Mouse (Mus musculus) lung, adult 2 months (tissue): ENCODE results near the gene Tcf23. TPM values are rescaled to one million over a fixed set of nuclear protein-coding genes. Genes with fewer than 3 reads are reported as not detected.

Experiments used
- DNase-seq: peaks from one replicate; pipeline ENCODE4 v3.0.0; 2022
- H3K4me1 ChIP-seq: fragments of 200-500 bp; 2 replicates; pipeline ENCODE4 v1.6.1; 2011; ENCODE audit warnings: low read length; ENCODE audit not compliant: control insufficient read depth, insufficient read depth
- H3K4me3 ChIP-seq: fragments of 200-500 bp; replicated peaks from 2 replicates; pipeline ENCODE3; 2011; ENCODE audit warnings: low read depth, mild to moderate bottlenecking, control low read depth, low read length; ENCODE audit errors: extremely low read depth
- CTCF ChIP-seq: fragments of 200-500 bp; IDR thresholded peaks from 2 replicates; pipeline ENCODE4 v1.5.1; 2011; ENCODE audit warnings: mild to moderate bottlenecking, low read length, control low read depth; ENCODE audit not compliant: insufficient read depth
- POLR2A ChIP-seq: fragments of 200-500 bp; IDR thresholded peaks from 2 replicates; pipeline ENCODE4 v1.6.1; 2011; ENCODE audit warnings: low read depth, mild to moderate bottlenecking, control low read depth, low read length, borderline replicate concordance; ENCODE audit errors: extremely low read depth
- WGBS: fragments of 180-500 bp; shearing (Covaris S2); methylation state at CpG from one replicate; pipeline ENCODE4 v1.1.7; 2018; 5-methylcytosine and 5-hydroxymethylcytosine counted together
- polyA plus RNA-seq: library from polyadenylated mRNA; depleted of rRNA; stranded (reverse); fragments of >200 nt; gene quantifications from 2 replicates; pipeline ENCODE4 v1.2.3, GENCODE M21; 2012; rRNA removed

Gene Tcf23
- 0.95 and 1.2 TPM in 2 replicates for polyA plus RNA-seq

DNA sequence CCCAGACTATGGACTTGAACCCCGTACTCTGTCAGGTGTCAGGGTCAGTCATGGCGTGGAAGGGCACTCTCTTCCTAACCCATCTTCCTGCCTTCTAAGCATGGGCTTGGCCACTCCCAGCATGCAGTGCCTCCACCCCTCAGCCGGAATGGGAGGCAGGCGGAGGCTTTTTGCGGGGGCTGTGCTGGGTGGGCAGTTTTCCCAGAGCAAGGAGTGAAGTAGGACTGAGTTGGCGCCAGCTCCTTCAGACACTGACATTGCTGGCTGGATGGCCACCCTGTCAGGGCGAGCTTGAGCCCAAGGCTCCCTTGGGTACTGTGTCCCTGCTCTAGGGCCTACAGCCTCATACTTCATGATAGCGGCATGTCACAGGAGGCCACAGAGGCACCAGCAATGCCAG, at the start of gene Tcf23:
Gene Tcf23, plus strand, starts transcription at position 247 of the 400 bp plus-strand sequence.
- Histone ChIP-seq H3K4me3 (no peak within 1 kb of the TSS), H3K4me1 (peaks cover 5% of the 10 kb centered on the region)
- 48% methylated on average over 8 of the region's 8 CpGs for WGBS
- no peak for TF ChIP-seq POLR2A
- no peak for TF ChIP-seq CTCF
- DNase-seq = no peak

- DNase-seq = no peak
- Histone ChIP-seq H3K4me1 (peaks cover 24% of the 10 kb centered on the region), H3K4me3 (no peak overlapping the region)
- TF ChIP-seq CTCF = no peak
- no peak for TF ChIP-seq POLR2A
- 91% methylated on average over 8 of the region's 8 CpGs for WGBS
Observed at GRCm38 (mm10) chr5:30918691-30919090, 49.8 kb upstream of the Tcf23 start.

DNA sequence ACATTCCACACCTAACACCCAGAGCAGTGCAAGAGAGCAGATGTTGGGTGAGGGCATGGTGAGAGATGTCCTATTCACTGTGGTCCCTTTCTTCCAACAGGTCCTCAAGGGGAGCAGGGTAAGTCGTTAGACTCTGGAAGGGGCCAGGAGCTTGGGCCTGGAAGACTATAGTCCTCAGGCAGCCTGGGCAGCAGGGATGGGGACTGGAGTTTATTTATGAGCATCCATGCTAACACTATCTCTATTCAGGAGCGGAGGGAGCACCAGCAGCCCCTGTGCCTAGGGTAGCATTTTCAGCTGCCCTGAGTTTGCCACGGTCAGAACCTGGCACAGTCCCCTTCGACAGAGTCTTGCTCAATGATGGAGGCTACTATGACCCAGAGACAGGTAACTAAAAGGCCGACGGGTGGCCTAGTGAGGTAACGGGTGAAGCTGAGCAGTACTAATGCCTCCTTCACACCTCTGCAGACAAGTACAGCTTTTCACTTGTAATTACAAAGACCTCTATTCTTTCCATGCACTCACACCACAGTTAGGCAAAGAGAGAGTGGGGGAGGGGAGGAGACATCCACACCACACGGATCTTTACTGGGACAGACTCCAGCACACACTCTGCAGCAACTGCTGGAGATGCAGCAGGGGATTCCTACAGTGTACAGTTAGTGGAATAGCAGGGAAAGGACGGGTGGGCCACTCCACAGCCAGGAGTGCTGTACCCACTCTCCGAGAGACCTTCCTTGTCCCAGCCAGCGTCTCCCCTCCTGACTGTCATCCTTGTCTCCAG, 48.4 kb upstream of the Tcf23 start:
- TF ChIP-seq POLR2A = no peak
- TF ChIP-seq CTCF = no peak
- no peak overlapping the region for H3K4me3 ChIP-seq
- peaks cover 19% of the 10 kb centered on the region for H3K4me1 ChIP-seq
- no peak for DNase-seq
- 68% methylated on average over 11 of the region's 11 CpGs for WGBS

DNA sequence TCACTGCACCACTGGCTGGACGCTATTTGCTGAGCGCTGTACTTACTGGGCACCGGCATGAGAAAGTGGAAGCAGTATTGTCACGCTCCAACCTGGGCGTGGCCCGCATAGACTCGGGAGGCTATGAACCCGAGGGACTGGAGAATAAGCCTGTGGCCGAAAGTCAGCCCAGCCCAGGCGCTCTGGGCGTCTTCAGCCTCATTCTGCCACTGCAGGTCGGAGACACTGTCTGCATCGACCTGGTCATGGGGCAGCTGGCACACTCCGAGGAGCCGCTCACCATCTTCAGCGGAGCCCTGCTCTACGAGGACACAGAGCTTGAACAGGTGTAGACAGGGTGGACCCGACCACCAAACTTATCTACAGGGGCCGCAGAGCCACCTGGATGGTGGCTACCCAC, 47.8 kb upstream of the Tcf23 start:
- peak; percentile 49 for DNase-seq
- H3K4me1 ChIP-seq = peaks cover 13% of the 10 kb centered on the region
- TF ChIP-seq POLR2A (peak; percentile 15; the same call in 1 of the 2 replicates), CTCF (no peak)
- WGBS = 56% methylated on average over 19 of the region's 19 CpGs
- peak overlapping the region; percentile 19 for H3K4me3 ChIP-seq

- peak within 1 kb of the TSS; percentile 91 for H3K4me3 ChIP-seq
- peak; percentile 90 for DNase-seq
- WGBS = 1% methylated on average over 40 of the region's 40 CpGs
- TF ChIP-seq POLR2A (peak; percentile 73; the same call in 1 of the 2 replicates), CTCF (peak; percentile 64)
- H3K4me1 ChIP-seq = peaks cover 8% of the 10 kb centered on the region
Observed at GRCm38 (mm10) chr5:30921256-30922033, 47.0 kb upstream of the Tcf23 start, which contains the start of gene Khk. Gene Khk, plus strand, starts transcription at chr5:30921431.

DNA sequence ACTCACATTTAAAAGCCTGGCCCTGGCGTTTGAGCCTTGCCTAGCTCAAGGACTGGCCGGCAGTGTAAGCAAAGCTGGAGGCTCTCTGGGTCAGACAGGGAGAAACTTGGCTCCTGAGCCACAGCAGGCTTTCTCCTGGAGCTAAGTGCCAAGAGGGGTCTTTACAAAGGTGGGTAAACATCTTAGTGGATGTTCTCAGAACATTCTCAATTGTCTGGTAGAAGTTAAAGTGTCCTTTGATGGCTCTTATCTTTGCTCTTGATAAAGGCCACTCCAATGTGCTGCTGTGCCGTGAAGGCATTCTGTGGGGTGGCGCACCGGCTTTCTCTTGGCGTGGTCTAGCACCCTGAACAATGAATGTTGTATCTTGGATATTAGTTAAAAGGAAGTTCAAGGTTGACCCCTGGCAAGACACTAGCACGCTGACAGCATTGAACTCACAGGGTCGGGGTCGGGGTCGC, 45.9 kb upstream of the Tcf23 start:
- Histone ChIP-seq H3K4me3 (no peak overlapping the region), H3K4me1 (peaks cover 3% of the 10 kb centered on the region)
- 41% methylated on average over 10 of the region's 10 CpGs for WGBS
- peak; percentile 32 for DNase-seq
- TF ChIP-seq CTCF = no peak

GRCm38 (mm10) chr5:30923119-30923518, 45.3 kb upstream of the Tcf23 start:
- DNase-seq = no peak
- WGBS = 67% methylated on average over 6 of the region's 6 CpGs
- peaks cover 3% of the 10 kb centered on the region for H3K4me1 ChIP-seq
- TF ChIP-seq POLR2A = no peak
- no peak for TF ChIP-seq CTCF
- H3K4me3 ChIP-seq = no peak overlapping the region

DNA sequence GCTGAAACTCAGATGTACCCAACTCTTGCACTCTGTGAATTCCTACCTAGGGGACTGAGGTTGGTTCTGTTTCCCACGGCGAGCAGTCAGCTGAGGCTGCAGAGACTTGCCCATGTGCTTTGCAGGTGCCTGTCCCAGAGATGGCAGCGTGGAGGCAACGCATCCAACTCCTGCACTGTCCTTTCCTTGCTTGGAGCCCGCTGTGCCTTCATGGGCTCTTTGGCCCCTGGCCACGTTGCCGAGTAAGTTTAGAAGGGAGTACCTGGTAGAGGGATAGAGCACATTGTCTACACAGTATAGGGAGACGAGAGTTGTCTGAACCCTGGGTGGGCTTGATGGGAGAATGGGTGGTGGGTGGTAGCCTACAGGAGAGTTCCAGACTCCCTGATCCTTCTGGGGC, 43.8 kb upstream of the Tcf23 start:
- TF ChIP-seq CTCF (no peak), POLR2A (no peak)
- WGBS = 80% methylated on average over 8 of the region's 8 CpGs
- no peak for DNase-seq

GRCm38 (mm10) chr5:30925217-30925616, 43.2 kb upstream of the Tcf23 start:
- DNase-seq = peak; percentile 25
- 72% methylated on average over 5 of the region's 5 CpGs for WGBS
- TF ChIP-seq POLR2A (no peak), CTCF (no peak)
- Histone ChIP-seq H3K4me1 (peaks cover 3% of the 10 kb centered on the region), H3K4me3 (no peak overlapping the region)

More for the DNA sequence above, 43.8 kb upstream of the Tcf23 start:
- H3K4me1 ChIP-seq = peaks cover 3% of the 10 kb centered on the region
- H3K4me3 ChIP-seq = no peak overlapping the region

DNA sequence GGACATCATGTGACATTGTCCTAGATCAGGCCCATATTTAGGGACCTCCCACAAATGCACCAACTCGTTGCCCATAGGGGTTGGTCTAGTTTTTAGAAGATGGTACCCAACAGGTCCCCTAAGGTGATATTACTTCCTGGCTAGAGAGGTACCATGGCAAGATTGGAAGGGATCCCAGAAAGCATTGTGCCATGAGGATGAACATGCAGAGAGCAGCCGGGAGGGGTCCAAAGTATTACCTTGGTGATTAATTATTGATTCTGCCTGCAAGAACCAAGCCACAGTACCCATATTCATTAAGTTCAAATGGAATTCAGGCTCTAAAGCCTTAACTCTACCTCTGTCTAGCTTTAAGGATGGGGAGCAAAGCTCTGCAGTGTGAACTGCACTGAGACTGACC, 42.4 kb upstream of the Tcf23 start:
- 76% methylated on average over 2 of the region's 2 CpGs for WGBS
- no peak for TF ChIP-seq POLR2A
- no peak for TF ChIP-seq CTCF
- Histone ChIP-seq H3K4me3 (no peak overlapping the region), H3K4me1 (peaks cover 3% of the 10 kb centered on the region)
- DNase-seq = no peak
